Mouse (Mus musculus): ENCODE measurements around the gene Tuba3a. TPM values are rescaled to one million over a fixed set of nuclear protein-coding genes. Genes with fewer than 3 reads are reported as not detected.

Tuba3a gene
- total RNA-seq (2021): not detected
- long read RNA-seq, experiment 1: 0 reads
- long read RNA-seq, experiment 2: 0 reads

DNA sequence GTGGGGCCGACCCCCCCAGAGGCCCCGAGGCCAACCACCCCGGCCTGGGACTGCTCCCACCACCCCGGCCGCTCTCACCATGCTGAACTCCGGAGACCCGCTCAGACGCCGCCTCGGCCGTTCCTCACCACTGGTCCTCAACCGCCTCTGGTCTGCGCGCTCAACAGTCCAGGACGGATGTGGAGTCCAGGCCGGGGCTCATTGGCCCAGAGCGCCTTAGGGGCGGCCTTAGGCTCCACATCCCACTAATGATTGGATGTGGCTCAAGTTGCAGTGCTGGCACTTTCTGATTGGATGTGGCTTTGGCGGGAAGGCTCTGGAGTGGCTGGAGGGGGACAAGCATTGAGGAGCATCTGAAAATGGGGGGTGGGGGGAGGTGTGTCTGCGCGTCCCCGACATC, at the start of gene Tuba3a:
Gene Tuba3a (minus strand): TSS at position 153 of the 400 bp plus-strand sequence.
- no peak for DNase-seq (ENCODE audit: low spot score in 2 of 2)

GRCm38 (mm10) chr6:125334356-125334755, 48.5 kb upstream of the Tuba3a start:
- no peak for DNase-seq (ENCODE audit: low spot score in 2 of 2)

DNA sequence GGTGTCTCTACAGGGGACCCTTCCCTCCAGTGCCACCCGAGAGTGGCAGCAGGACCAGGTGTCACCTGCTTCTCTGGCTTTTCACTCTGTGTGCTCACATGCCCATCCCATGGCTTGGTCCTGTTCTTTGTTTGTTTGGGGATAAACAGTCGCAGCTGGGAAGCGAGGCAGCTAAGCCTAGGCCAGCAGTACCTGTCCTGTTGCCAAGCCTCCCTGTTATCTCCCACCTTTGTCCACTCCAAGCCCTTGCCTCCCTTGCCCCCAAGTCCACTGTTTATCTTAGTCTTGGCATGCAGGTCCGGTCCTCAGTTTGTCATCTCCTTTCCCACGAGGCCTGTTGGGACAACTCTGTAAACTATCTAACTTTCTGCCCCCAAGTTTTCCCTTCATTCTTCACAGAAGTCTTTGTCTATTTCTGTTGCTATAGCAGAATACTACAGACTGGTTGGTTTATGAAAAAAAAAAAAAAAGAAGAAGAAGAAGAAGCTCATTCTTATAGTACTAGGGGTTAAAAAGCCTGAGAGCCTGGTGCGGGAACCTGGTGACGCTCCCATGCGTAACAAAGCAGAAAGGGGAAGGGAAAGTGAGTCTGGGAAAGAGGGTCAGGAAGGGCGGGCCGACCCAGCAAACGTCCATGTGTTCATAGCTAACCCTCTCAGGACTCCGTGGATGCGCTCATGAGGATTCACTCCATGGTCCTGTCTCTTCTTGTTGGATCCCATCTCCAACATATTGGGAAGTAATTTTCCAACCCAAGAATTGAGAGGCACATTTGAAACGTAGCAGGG, 47.5 kb upstream of the Tuba3a start:
- no peak for DNase-seq (ENCODE audit: low spot score in 2 of 2)

DNA sequence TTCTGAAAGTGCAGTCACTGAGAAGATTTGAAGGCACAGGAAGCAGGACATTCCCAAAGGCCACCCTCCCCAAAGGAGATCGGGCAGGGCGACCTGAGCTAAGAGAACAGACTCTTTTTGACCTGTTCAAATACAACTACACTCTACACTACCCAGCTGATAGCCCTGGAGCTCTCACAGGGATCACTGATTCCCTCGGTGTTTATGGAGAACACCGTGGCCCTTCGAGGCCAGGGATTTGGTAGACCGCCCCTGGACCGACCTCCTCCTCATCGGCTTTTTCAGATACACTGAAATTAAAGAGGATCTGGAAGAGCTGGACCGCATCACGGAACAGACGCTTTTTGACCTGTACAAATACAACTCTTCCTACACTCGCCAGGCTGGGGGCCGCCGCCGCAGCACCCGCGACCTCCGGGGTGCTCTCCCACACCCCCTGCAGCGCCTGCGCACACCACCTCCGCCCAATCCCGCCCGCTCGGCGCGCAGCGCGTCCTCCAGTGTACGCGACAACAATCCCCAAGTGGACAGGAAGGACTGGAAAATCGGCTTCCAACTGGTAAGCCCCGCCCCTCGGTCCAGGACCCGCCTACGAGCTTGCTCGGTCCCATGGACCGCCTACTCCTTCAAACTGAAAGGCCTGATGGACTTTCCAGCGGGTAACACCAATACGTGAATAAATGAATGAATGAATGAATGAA, 44.9 kb upstream of the Tuba3a start:
- peak; percentile 62 to 78 for DNase-seq (ENCODE audit: low spot score in 2 of 2)

DNA sequence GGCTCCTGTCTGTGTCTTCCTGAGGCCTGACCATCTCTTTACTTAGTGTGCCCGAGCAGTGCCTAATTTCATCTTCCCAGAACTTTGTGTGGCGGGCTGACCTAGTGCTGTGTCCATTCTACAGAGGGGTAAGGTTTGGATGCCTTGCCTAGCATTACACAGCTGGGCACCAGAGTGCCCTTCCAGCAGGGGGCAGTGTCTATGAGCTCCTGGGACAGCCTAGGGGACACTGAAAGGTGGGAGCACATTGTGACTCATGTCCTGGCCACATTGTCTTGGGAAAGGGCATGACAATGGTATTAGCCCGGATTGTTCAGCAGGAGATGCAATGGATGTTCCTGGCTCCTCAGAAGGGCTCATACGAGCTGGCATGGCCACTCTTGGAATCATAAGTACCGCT, 42.4 kb upstream of the Tuba3a start:
- no peak for DNase-seq (ENCODE audit: low spot score in 2 of 2)

DNA sequence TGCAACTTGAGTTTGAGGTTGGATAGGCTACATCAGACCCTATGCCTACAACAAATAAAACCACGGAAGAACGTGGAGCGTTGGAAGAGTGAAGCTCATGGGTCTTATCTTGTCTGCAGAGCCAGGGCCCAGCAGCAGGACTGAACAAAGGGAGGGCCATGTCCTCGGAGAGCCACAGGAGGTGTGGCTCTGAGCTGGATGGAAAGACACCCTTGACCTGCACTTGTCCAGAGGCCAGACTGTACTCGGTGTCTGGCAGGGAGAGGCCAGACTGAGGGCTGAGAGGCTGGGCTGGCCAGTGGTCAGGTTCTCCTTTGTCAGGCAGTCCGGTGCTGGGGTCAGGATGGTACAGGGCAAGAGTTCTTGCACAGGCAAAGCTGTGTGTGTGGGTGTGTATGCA, 39.5 kb upstream of the Tuba3a start:
- DNase-seq (ENCODE audit: low spot score in 2 of 2): no peak

DNA sequence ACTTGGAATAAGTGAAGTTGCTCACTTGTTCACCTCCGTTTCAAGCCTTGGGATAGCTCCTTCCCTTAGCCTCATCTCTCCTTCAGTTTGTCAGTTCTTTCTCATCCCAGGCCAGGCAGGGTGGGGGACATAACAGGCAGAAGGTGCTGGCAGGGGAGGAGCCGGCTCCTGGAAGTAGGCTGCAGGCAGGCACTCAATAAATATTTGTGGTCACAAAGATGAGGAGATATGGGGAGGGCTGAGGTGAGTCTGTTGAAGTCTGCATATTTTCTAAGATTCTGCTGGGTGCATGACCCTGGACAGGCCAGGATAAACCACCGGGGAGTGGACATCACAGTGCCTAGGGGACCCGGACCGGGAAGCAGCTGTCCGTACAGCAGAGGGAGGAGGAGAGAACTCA, 37.7 kb upstream of the Tuba3a start:
- no peak for DNase-seq (ENCODE audit: low spot score in 2 of 2)

DNA sequence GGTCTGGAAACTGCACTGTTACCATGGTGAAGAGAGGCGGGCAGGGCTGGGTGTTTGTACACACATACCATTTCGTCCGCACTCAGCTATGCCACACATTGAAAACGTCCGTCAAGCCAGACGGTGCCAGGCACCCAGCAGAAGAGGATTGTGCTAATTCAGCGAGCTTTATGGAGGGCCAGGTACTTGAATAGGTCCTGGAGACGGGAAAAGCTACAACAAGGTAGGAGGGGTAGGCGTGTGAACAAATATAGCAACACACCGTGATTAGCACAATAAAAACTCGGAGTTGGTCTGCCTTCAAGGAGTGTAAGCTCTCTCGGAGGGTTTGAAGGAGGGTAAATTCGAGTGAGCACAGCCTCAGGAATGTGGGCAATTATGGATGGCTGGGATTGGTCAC, 37.0 kb upstream of the Tuba3a start:
- peak in 1 of 2 experiments; percentile 15 for DNase-seq (ENCODE audit: low spot score in 2 of 2)

GRCm38 (mm10) chr6:125321114-125321855, 35.4 kb upstream of the Tuba3a start:
- no peak for DNase-seq (ENCODE audit: low spot score in 2 of 2)

DNA sequence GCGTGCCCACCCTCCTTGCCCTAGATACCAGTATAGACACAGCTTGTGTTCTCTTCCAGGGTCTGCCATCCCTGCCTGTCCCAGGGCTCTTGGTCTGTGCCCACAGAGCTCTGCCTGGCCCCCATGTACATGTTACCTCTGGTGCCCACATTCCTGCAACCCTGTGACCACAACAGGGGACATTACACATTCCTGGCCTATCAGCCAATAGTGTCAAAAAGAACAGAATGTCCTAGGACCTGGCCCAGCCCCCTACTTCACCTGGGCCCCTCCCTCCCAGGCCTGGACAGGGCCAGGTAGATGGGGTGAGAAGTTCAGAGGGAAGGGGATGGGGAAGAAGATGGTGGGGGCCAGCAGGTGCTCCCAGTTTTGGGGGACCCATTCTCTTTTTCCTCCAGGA, 34.5 kb upstream of the Tuba3a start, which contains the start of gene Scnn1a:
Gene Scnn1a (plus strand): TSS at position 337 of the 400 bp plus-strand sequence.
- no peak for DNase-seq (ENCODE audit: low spot score in 2 of 2)

GRCm38 (mm10) chr6:125319919-125320296, 34.1 kb upstream of the Tuba3a start:
- no peak for DNase-seq (ENCODE audit: low spot score in 2 of 2)

GRCm38 (mm10) chr6:125318981-125319918, 33.4 kb upstream of the Tuba3a start:
- DNase-seq (ENCODE audit: low spot score in 2 of 2): no peak

DNA sequence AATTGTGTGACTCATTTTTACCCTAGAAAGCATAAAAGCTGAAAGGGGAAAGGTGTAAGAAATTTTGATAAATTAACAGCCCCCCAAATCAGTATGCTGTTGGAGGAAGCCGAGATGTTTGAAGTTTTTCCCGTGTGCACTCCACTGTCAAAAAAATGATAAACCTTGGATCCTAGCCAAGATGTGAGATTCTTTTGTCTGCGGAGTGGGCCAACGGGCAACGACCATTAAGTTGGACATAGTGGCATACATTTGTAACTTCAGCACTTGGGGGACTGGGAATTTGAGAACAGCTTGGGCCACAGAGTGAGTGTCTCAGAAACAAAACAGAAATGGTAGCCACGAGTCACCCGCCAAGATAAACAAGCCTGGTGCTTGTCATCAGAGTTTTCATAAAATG, 31.2 kb upstream of the Tuba3a start:
- DNase-seq (ENCODE audit: low spot score in 2 of 2): no peak

GRCm38 (mm10) chr6:125314746-125315145, 28.9 kb upstream of the Tuba3a start:
- no peak for DNase-seq (ENCODE audit: low spot score in 2 of 2)

- DNase-seq (ENCODE audit: low spot score in 2 of 2): no peak
Observed at GRCm38 (mm10) chr6:125314231-125314563, 28.4 kb upstream of the Tuba3a start.

DNA sequence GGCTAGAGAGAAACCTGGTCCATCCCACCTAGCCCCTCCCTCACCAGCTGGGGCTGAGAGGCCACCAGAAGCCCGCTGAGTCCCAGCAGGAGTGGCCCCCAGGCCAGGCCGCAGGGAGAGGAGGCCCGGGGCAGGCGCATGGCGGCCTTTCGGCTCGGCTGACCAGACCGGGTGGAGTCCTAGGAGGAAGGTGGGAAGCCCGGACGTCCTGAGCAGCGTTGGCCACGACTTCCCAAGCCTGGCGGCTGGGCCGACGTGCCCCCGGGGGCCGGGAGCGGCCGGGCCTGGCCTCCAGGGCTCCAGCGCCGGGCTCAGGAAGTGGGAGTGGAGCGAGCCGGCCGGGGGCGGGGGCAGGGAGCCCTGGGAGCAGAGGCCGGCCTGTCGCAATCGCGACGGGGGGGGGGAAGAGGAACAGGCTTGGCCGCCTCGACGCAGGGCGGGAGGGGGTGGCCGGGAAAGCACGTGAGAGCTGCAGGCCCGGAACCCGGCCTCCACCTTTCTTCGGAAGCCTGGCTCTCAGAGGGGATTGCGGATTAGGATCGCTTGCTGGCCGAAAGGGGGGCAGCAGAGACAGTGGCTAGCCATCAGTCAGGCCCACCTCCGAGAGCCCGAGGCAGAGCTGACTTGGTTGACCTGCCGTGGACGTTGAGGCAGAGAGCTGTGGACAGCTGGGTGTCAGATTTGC, 27.8 kb upstream of the Tuba3a start, which contains the start of gene Ltbr:
Gene Ltbr (minus strand): TSS at position 340 of the 685 bp plus-strand sequence.
- DNase-seq (ENCODE audit: low spot score in 2 of 2): peak; percentile 32 to 39

- DNase-seq (ENCODE audit: low spot score in 2 of 2): no peak
Observed at GRCm38 (mm10) chr6:125312581-125313355, 26.9 kb upstream of the Tuba3a start.

DNA sequence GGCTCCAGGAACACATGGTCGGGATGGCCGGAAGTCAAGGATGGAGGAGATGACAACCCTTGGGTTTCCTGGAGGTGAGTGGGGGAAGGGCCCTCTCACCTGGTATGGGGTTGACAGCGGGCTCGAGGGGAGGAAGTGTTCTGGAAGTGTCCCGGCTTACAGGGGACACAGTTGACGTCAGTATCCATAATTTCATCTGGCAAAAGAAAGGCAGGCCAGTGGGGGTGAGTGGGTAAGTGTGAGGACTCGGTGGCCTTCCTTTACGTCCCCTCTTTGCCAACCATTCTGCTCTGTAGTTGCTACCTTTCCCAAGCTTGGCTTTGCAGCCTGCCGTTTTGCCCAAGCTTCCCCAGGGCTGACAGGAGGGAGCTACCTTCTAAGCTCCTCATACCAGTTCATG, 26.3 kb upstream of the Tuba3a start:
- DNase-seq (ENCODE audit: low spot score in 2 of 2): no peak

DNA sequence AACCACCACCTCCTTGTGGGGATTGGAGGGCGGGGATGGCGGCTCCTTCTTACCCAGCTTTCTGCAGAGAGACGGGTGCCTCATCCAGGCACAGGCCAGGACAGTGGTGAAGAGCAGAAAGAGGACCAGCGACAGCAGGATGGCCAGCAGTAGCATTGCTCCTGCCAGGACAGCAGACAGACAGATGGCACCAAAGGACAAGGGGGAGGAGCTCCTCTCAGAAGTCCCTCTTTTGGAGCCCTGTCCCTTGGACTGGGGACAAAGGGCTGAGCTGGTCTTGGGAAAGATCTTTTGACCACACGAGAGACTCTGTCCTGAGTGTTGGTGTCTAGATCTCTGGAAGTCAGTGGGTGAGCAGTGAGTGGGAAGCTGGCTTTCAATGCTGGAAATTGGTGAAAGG, 23.6 kb upstream of the Tuba3a start:
- no peak for DNase-seq (ENCODE audit: low spot score in 2 of 2)
